Mouse (Mus musculus): ENCODE measurements around the gene Dynll1. TPM values are rescaled to one million over a fixed set of nuclear protein-coding genes. Genes with fewer than 3 reads are reported as not detected.
A peak's percentile ranks its signal among the peaks of the same experiment; 100 is the strongest.

Gene Dynll1
- polyA plus RNA-seq, 2 experiments, result 152 to 642 TPM

GRCm38 (mm10) chr5:115330955-115331354 is 30.2 kb upstream of the Dynll1 start:
- no peaks in the 10 kb centered on the region for H3K27me3 ChIP-seq (ENCODE audit: control insufficient read depth, insufficient read depth, low read length)
- no peak overlapping the region for H3K4me2 ChIP-seq (ENCODE audit: low read depth)
- H3K4me1 ChIP-seq (replicated peaks; ENCODE audit: control insufficient read depth in 2 of 2, insufficient read depth in 2 of 2, low read length in 1 of 2), result peaks cover 30 to 45% of the 10 kb centered on the region in 2 experiments
- TF ChIP-seq EP300 (IDR thresholded peaks at IDR 0.05; ENCODE audit: low read depth), result no peak
- no peaks in the 10 kb centered on the region for H3K9me3 ChIP-seq (ENCODE audit: control insufficient read depth, low read length)
- DNase-seq (ENCODE audit: low read depth in 3 of 3, low spot score in 3 of 3) (no peak), ATAC-seq (ENCODE audit: insufficient read depth) (no peak)
- H3K27ac ChIP-seq, result no peak overlapping the region
- 72% methylated on average over 9 of the region's 9 CpGs for WGBS (ENCODE audit: insufficient replicate concordance)
- no peak overlapping the region for H3K4me3 ChIP-seq (ENCODE audit: insufficient read depth in 1 of 2, low read depth in 2 of 2, low read length in 2 of 2)
- peaks cover 64% of the 10 kb centered on the region for H3K36me3 ChIP-seq (replicated peaks; ENCODE audit: control insufficient read depth, insufficient read depth, low read depth)
- no peak overlapping the region for H3K9ac ChIP-seq (replicated peaks)

- Histone ChIP-seq H3K36me3 (replicated peaks; ENCODE audit: control insufficient read depth, insufficient read depth, low read depth) (peaks cover 37% of the 10 kb centered on the region), H3K4me1 (replicated peaks; ENCODE audit: control insufficient read depth in 2 of 2, insufficient read depth in 2 of 2, low read length in 1 of 2) (peaks cover 23 to 29% of the 10 kb centered on the region in 2 experiments), H3K9me3 (ENCODE audit: control insufficient read depth, low read length) (no peaks in the 10 kb centered on the region), H3K4me2 (ENCODE audit: low read depth) (peak overlapping the region; percentile 93), H3K9ac (replicated peaks) (peak overlapping the region; percentile 97), H3K4me3 (ENCODE audit: insufficient read depth in 1 of 2, low read depth in 2 of 2, low read length in 2 of 2) (peak overlapping the region; percentile 90 to 93), H3K27me3 (ENCODE audit: control insufficient read depth, insufficient read depth, low read length) (no peaks in the 10 kb centered on the region), H3K27ac (peak overlapping the region; percentile 77)
- ATAC-seq (ENCODE audit: insufficient read depth), result no peak
- no peak for TF ChIP-seq EP300 (IDR thresholded peaks at IDR 0.05; ENCODE audit: low read depth)
- TF ChIP-seq CTCF (IDR thresholded peaks at IDR 0.05; ENCODE audit: low read depth), result no peak
- DNase-seq (ENCODE audit: low read depth in 3 of 3, low spot score in 3 of 3), result no peak
- WGBS (ENCODE audit: insufficient replicate concordance), result under 1% methylated on average over 55 of the region's 55 CpGs
Observed at GRCm38 (mm10) chr5:115327610-115328548, 27.1 kb upstream of the Dynll1 start.

- DNase-seq (ENCODE audit: low read depth in 3 of 3, low spot score in 3 of 3), result peak; percentile 88 to 89 (median 88)
- peak within 1 kb of the TSS; percentile 97 for H3K9ac ChIP-seq (replicated peaks)
- under 1% methylated on average over 87 of the region's 97 CpGs for WGBS (ENCODE audit: insufficient replicate concordance)
- ATAC-seq (ENCODE audit: insufficient read depth), result peak; percentile 90
- no peaks in the 10 kb centered on the region for H3K9me3 ChIP-seq (ENCODE audit: control insufficient read depth, low read length)
- TF ChIP-seq EP300 (IDR thresholded peaks at IDR 0.05; ENCODE audit: low read depth) (no peak), CTCF (IDR thresholded peaks at IDR 0.05; ENCODE audit: low read depth) (no peak)
- peaks cover 29% of the 10 kb centered on the region for H3K36me3 ChIP-seq (replicated peaks; ENCODE audit: control insufficient read depth, insufficient read depth, low read depth)
- H3K27ac ChIP-seq, result peak within 1 kb of the TSS; percentile 92
- peaks cover 21 to 25% of the 10 kb centered on the region in 2 experiments for H3K4me1 ChIP-seq (replicated peaks; ENCODE audit: control insufficient read depth in 2 of 2, insufficient read depth in 2 of 2, low read length in 1 of 2)
- no peaks in the 10 kb centered on the region for H3K27me3 ChIP-seq (ENCODE audit: control insufficient read depth, insufficient read depth, low read length)
- peak within 1 kb of the TSS; percentile 93 for H3K4me2 ChIP-seq (ENCODE audit: low read depth)
- H3K4me3 ChIP-seq (ENCODE audit: insufficient read depth in 1 of 2, low read depth in 2 of 2, low read length in 2 of 2), result peak within 1 kb of the TSS; percentile 90 to 93
Observed at GRCm38 (mm10) chr5:115326875-115327609, 26.2 kb upstream of the Dynll1 start, which contains the start of gene Srsf9. Gene Srsf9 (plus strand): TSS chr5:115327177.

GRCm38 (mm10) chr5:115326256-115326831 is 25.5 kb upstream of the Dynll1 start:
- WGBS (ENCODE audit: insufficient replicate concordance), result 9% methylated on average over 11 of the region's 11 CpGs
- no peak for TF ChIP-seq EP300 (IDR thresholded peaks at IDR 0.05; ENCODE audit: low read depth)
- TF ChIP-seq CTCF (IDR thresholded peaks at IDR 0.05; ENCODE audit: low read depth), result 0 out of 2 replicates have a peak, but pooled peaks have one; percentile 17
- Histone ChIP-seq H3K27me3 (ENCODE audit: control insufficient read depth, insufficient read depth, low read length) (no peaks in the 10 kb centered on the region), H3K36me3 (replicated peaks; ENCODE audit: control insufficient read depth, insufficient read depth, low read depth) (peaks cover 22% of the 10 kb centered on the region), H3K27ac (peak overlapping the region; percentile 92), H3K9ac (replicated peaks) (peak overlapping the region; percentile 97), H3K4me2 (ENCODE audit: low read depth) (peak overlapping the region; percentile 93), H3K9me3 (ENCODE audit: control insufficient read depth, low read length) (no peaks in the 10 kb centered on the region), H3K4me3 (ENCODE audit: insufficient read depth in 1 of 2, low read depth in 2 of 2, low read length in 2 of 2) (peak overlapping the region; percentile 90 to 93), H3K4me1 (replicated peaks; ENCODE audit: control insufficient read depth in 2 of 2, insufficient read depth in 2 of 2, low read length in 1 of 2) (peaks cover 21 to 24% of the 10 kb centered on the region in 2 experiments)
- ATAC-seq (ENCODE audit: insufficient read depth), result peak; percentile 81
- DNase-seq (ENCODE audit: low read depth in 3 of 3, low spot score in 3 of 3), result peak in 1 of 3 experiments; percentile 61

Measured in liver, embryonic 14.5 days (tissue).